Mouse (Mus musculus) hindbrain, embryonic 13.5 days (tissue): ENCODE results near the gene Plin4. TPM values are rescaled to one million over a fixed set of nuclear protein-coding genes. Genes with fewer than 3 reads are reported as not detected.
A peak's percentile ranks its signal among the peaks of the same experiment; 100 is the strongest.

Experiments
- ATAC-seq: fragments of 200-750 bp; cut with Nextera tagmentation; 2 replicates; pipeline ENCODE4 v1.8.0; 2017; ENCODE audit warnings: moderate TSS enrichment; ENCODE audit not compliant: low FRiP score
- H3K27ac ChIP-seq: fragments of 300-500 bp; sonication (generic); 2 replicates; pipeline ENCODE4 v1.5.1; 2015; ENCODE audit warnings: inconsistent platforms, mild to moderate bottlenecking, moderate library complexity
- H3K27me3 ChIP-seq: fragments of 300-500 bp; sonication (generic); 2 replicates; pipeline ENCODE4 v1.6.1; 2015; ENCODE audit warnings: mild to moderate bottlenecking, inconsistent platforms
- H3K36me3 ChIP-seq: fragments of 300-500 bp; sonication (generic); 2 replicates; pipeline ENCODE4 v1.6.1; 2015; ENCODE audit warnings: mild to moderate bottlenecking, inconsistent platforms
- H3K4me1 ChIP-seq: fragments of 300-500 bp; sonication (generic); replicated peaks from 2 replicates; pipeline ENCODE4 v1.6.1; 2015; ENCODE audit warnings: inconsistent platforms
- H3K4me2 ChIP-seq: fragments of 300-500 bp; sonication (generic); 2 replicates; pipeline ENCODE4 v1.6.1; 2015; ENCODE audit warnings: inconsistent platforms, mild to moderate bottlenecking, moderate library complexity
- H3K4me3 ChIP-seq: fragments of 300-500 bp; sonication (generic); 2 replicates; pipeline ENCODE4 v1.5.1; 2015; ENCODE audit warnings: mild to moderate bottlenecking, inconsistent platforms
- H3K9ac ChIP-seq: fragments of 300-500 bp; sonication (generic); 2 replicates; pipeline ENCODE4 v1.6.1; 2015; ENCODE audit warnings: mild to moderate bottlenecking, inconsistent platforms
- H3K9me3 ChIP-seq: fragments of 300-500 bp; sonication (generic); 2 replicates; pipeline ENCODE4 v1.6.1; 2016; ENCODE audit warnings: inconsistent platforms
- WGBS: fragments of 180-500 bp; shearing (Covaris S2); methylation state at CpG from one replicate; pipeline ENCODE4 v1.1.7; 2015; 5-methylcytosine and 5-hydroxymethylcytosine counted together
- polyA plus RNA-seq: library from polyadenylated mRNA; unstranded; fragments of >200 nt; fragmentation: Nextera tagmentation; extraction: Ambion mirVana; gene quantifications from 2 replicates; pipeline ENCODE4 v1.2.1, GENCODE M21; 2015

The Plin4 gene
- polyA plus RNA-seq, result 0.10 TPM in 2 replicates

DNA sequence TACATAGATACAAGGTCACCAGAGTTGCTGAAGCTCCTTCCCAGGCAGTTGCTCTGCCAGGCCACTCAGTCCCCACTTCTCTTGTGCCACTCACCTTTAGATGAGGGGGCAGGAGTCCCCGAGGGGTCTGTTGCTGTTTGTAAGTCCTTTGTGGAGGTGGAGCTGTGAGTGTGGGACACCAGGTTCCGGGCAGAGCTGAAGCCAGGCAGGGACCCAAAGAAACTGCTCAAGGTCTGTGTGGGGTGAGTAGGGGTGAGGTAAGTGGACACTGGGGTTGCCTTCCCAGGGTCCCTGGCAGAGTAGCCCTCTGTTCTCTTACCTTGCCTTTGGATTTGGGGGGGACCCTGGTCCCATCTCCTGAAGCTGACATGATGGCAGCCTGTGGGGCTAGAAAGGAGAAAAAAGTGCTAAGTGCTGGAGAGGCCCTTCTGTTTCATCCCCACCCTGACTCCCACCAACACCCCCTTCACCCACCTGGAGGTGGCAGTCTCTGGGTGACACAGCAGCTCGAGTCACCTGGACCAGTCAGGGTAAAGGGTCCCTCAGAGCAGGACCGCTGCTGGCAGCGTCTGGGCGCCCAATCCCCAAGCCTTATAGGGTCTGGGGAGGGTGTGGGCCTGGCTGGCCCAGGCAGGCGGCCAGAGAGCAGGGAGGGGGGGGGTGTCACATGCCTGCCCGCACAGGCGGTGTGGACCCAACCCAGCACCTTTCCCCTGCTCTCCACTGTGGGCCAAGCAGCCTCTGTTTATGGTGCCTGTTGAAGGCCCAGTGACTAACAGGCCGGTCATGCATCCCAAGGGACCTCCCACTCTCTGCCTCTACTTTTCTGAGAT is at the start of gene Plin4:
Gene Plin4, minus strand, starts transcription at position 585 of the 833 bp plus-strand sequence.
- ATAC-seq, result no peak
- Histone ChIP-seq H3K9ac (no peak within 1 kb of the TSS), H3K4me1 (peaks cover 13% of the 10 kb centered on the region), H3K9me3 (no peaks in the 10 kb centered on the region), H3K27ac (0 out of 2 replicates have a peak within 1 kb of the TSS, but pooled peaks have one; percentile 3), H3K36me3 (peaks cover 9% of the 10 kb centered on the region), H3K4me2 (no peak within 1 kb of the TSS), H3K27me3 (no peaks in the 10 kb centered on the region), H3K4me3 (no peak within 1 kb of the TSS)
- 63% methylated on average over 10 of the region's 10 CpGs for WGBS

DNA sequence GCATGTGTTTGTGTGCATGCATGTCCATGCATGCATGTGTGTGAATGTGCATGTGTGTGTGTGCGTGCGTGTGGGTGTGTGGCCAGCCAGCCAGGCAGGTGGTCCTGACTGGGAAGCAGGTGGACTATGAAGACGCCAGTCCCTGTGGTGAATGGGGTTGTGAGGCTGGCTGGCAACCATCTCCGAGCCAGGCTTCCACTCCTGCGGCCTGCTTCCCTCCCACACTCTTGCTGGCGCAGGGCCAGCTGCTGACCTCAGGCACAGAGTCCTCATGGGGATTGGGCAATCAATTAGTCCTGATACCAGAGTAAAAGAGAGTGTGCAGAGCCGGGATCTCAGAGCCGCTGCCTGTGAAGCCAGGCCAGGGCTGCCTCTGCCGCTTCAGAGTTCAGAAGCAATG is 44.0 kb upstream of the Plin4 start:
- Histone ChIP-seq H3K27me3 (peaks cover 76% of the 10 kb centered on the region), H3K4me2 (no peak overlapping the region), H3K27ac (0 out of 2 replicates have a peak overlapping the region, but pooled peaks have one; percentile 18), H3K4me1 (peaks cover 22% of the 10 kb centered on the region), H3K9ac (peak overlapping the region; percentile 39; the same call in 1 of the 2 replicates), H3K36me3 (no peaks in the 10 kb centered on the region), H3K9me3 (no peaks in the 10 kb centered on the region), H3K4me3 (no peak overlapping the region)
- 14% methylated on average over 9 of the region's 9 CpGs for WGBS
- ATAC-seq, result peak; percentile 50; the same call in 1 of the 2 replicates

DNA sequence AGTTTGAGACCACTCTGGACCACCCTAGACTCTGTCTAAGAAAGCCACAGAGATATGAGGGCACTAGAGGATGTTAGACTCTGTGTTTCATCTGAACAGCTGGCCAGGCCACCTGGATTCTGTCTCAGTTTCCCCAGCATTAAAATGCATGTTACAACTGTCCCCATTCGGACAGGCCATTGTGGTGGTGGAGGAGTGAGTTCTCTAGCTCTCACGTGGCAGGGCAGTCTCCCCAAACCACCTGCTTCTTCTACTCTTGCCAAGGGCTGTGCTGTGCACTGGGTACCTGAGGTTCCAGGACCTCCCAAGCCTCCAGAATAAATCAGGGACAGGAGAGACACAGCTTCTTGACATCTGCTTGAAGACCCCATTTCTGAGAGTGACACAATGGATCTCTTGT is 40.3 kb upstream of the Plin4 start:
- Histone ChIP-seq H3K4me2 (no peak overlapping the region), H3K4me3 (no peak overlapping the region), H3K27ac (no peak overlapping the region), H3K27me3 (peaks cover 78% of the 10 kb centered on the region), H3K9me3 (no peaks in the 10 kb centered on the region), H3K9ac (no peak overlapping the region), H3K4me1 (peaks cover 25% of the 10 kb centered on the region), H3K36me3 (no peaks in the 10 kb centered on the region)
- ATAC-seq, result no peak
- WGBS, result 46% methylated on average over 2 of the region's 2 CpGs

DNA sequence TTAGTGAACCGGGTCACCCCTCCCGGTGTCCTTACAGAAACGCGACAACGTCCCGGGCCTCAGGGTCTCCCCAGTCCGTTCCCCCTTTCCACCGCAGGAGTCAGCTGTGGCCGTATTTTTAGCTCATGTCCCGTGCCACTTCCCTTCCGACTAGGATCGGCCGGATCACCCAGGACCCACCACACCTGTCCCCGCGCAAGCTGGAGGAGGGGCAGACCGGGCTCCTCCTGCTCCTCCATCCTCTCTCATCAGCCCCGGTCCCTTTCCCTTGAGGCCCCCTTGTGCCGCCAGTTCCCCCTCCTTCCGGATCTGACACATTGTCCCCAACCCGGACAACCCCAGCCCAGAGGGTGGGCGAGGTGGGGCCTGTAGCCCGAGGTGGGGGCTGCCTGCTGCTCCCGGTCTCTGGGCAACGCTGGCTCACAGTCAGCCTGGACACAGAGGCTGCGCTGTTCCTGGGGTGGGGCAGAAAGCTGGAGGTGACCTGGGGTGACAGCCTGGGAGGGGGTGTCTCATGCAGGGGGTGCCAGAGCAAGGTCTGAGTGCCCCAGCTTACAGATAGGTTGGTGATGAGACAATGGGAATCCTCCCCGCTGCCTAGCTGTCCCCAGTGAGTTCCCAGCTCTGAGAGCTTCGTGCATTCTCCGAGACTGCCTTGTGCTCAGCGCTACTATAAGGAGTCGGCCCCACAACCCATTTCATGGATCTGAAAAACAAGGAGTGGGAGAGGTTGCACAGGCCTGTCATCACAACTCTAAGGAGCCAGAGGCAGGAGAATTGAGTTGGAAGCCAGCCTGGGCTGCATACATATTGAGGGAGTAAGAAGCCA is 39.4 kb upstream of the Plin4 start:
- peak overlapping the region; percentile 71 for H3K4me2 ChIP-seq
- ATAC-seq, result peak; percentile 63
- peak overlapping the region; percentile 39 for H3K4me3 ChIP-seq
- H3K9ac ChIP-seq, result peak overlapping the region; percentile 74
- no peaks in the 10 kb centered on the region for H3K9me3 ChIP-seq
- H3K27ac ChIP-seq, result no peak overlapping the region
- whole genome bisulfite sequencing, result under 1% methylated on average over 30 of the region's 30 CpGs
- H3K4me1 ChIP-seq, result peaks cover 21% of the 10 kb centered on the region
- H3K27me3 ChIP-seq, result peaks cover 84% of the 10 kb centered on the region
- no peaks in the 10 kb centered on the region for H3K36me3 ChIP-seq

DNA sequence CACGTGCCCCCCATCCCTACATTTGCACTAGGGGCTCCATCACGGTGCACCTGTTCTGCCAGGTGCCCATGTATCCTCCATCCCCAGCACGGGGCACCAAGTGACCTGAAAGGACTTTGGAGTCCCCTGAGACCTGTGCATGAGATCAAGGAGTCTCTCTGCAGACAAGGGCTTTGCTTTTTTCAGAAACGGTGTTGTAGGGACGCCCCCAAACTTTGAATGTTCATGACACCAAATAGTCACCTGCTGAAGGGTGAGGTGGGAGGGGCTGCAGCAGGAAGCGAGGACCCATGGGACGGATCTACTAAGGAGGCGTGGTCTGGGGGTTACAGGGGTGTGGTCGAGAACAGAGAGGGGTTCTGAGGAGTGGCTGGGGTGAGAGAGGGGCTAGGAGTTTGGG is 38.7 kb upstream of the Plin4 start:
- WGBS, result 24% methylated on average over 9 of the region's 9 CpGs
- Histone ChIP-seq H3K27ac (no peak overlapping the region), H3K9me3 (no peaks in the 10 kb centered on the region), H3K9ac (peak overlapping the region; percentile 74), H3K4me2 (peak overlapping the region; percentile 71), H3K4me3 (peak overlapping the region; percentile 39), H3K4me1 (peaks cover 14% of the 10 kb centered on the region), H3K27me3 (peaks cover 88% of the 10 kb centered on the region), H3K36me3 (no peaks in the 10 kb centered on the region)
- 0 out of 2 replicates have a peak, but pooled peaks have one; percentile 16 for ATAC-seq

DNA sequence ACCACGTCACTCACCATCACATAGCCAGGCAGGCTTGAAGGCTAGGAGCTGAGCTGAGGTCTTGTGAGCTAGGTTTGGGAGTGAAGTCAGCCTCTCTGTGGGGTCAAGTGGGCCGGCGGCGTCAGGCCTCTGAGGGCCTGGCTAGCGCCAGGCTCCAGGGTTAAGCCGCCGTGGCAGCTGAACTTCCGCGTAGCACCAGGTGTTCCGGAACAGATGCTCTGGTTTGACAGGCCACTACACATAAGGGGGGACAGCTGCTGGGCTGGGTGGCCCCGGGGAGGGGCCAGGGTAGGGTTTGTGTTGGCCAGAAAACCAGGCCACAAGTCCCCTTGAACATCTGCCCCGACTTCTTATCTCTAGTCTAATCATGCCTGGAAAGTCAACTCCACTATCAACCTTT is 37.8 kb upstream of the Plin4 start:
- Histone ChIP-seq H3K9ac (no peak overlapping the region), H3K27me3 (peaks cover 87% of the 10 kb centered on the region), H3K4me2 (no peak overlapping the region), H3K4me3 (no peak overlapping the region), H3K27ac (no peak overlapping the region), H3K36me3 (no peaks in the 10 kb centered on the region), H3K4me1 (peaks cover 19% of the 10 kb centered on the region), H3K9me3 (no peaks in the 10 kb centered on the region)
- 54% methylated on average over 12 of the region's 12 CpGs for WGBS
- no peak for ATAC-seq

DNA sequence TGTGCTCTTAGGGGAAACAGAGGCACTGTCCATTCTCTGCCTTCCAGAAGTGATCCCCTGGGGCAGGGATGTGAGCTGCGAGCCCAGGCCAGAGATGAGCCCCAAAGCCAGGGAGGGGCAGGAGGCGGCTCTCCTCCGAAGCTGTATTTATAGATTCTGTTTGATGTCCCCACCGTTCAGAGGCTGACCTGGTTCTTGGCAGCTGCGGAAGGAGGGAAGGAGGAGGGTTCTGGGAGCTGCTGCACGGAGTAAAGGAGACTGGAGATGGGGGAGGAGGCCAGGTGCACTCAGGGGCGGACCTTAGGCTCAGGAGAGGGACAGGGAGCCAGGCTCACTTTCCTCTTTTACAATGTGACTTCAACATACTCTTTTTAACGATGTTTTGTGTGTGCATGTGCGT is 36.5 kb upstream of the Plin4 start:
- H3K4me1 ChIP-seq, result peaks cover 32% of the 10 kb centered on the region
- ATAC-seq, result no peak
- H3K36me3 ChIP-seq, result no peaks in the 10 kb centered on the region
- H3K9me3 ChIP-seq, result no peaks in the 10 kb centered on the region
- peaks cover 86% of the 10 kb centered on the region for H3K27me3 ChIP-seq
- 17% methylated on average over 9 of the region's 9 CpGs for WGBS
- no peak overlapping the region for H3K4me3 ChIP-seq
- no peak overlapping the region for H3K4me2 ChIP-seq
- no peak overlapping the region for H3K27ac ChIP-seq
- H3K9ac ChIP-seq, result no peak overlapping the region

DNA sequence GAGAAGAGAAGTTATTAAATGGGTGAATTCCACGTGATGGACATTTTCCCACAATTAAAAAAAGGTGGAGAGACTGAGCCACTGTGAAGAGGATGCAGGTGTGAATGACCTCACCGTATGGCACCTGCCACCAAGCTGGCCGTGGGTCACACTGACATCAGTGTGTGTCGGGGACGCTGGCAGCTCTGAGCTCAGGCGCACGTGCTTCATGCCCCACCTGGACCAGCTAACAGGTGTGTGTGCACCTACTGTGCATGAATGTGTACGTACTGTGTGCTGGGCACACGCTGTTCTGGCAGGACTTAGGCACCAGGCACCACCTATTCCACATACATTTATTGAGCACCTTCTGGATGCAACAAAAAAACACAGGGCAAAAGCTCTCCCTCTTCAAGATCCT is 34.9 kb upstream of the Plin4 start:
- Histone ChIP-seq H3K9ac (no peak overlapping the region), H3K4me1 (peaks cover 38% of the 10 kb centered on the region), H3K9me3 (no peaks in the 10 kb centered on the region), H3K36me3 (no peaks in the 10 kb centered on the region), H3K27me3 (peaks cover 79% of the 10 kb centered on the region), H3K27ac (no peak overlapping the region), H3K4me3 (no peak overlapping the region), H3K4me2 (no peak overlapping the region)
- WGBS, result 78% methylated on average over 9 of the region's 9 CpGs
- ATAC-seq, result no peak

DNA sequence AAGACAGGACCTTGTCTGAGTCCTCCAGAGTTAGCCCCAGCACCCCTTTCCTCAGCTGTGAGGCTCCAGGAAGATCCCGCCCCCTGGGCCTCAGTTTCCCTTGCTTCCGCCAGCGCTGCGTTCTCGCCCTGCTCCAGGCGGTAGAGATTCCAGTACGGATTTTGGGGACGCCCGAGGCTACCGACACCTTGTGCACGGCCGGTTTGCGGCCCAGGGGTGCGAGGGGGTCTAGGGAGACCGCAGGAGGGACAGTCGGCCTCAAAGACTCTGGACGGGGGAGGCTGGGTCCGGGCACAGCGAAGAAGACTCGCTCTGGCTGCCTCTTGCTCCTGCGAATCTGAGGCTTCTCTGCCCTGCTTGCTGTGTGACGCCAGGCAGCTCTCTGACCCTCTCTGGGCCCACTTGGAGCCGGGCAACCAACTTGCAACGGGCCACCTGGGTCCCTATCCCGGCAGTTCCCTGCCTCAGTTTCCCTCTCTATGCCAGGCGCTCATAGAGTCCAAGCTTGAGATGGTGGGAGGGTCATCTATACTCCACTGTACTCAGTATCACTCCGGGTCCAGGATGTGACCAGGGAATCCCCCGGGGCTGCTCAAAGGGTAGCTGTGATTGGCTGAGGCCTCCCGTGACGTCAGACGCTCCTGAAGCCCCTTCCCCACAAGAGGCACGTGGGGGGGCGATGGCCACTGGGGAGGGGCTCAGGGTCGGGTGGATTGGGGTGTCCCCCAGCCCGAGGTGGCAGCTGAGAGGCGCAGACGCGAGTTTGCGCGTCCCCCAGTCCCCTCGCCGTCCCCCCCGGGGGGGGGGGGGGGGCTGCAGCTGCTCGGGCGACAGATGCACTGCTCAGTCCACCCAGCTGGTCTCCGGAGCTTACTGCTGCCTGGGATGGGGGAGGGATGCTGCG is 32.4 kb upstream of the Plin4 start:
- peaks cover 74% of the 10 kb centered on the region for H3K27me3 ChIP-seq
- under 1% methylated on average over 42 of the region's 47 CpGs for WGBS
- peak overlapping the region; percentile 48 for H3K4me3 ChIP-seq
- H3K9ac ChIP-seq, result peak overlapping the region; percentile 71
- H3K4me2 ChIP-seq, result peak overlapping the region; percentile 68
- peaks cover 51% of the 10 kb centered on the region for H3K4me1 ChIP-seq
- no peaks in the 10 kb centered on the region for H3K9me3 ChIP-seq
- ATAC-seq, result peak; percentile 61
- H3K27ac ChIP-seq, result peak overlapping the region; percentile 58; the same call in 1 of the 2 replicates
- no peaks in the 10 kb centered on the region for H3K36me3 ChIP-seq

DNA sequence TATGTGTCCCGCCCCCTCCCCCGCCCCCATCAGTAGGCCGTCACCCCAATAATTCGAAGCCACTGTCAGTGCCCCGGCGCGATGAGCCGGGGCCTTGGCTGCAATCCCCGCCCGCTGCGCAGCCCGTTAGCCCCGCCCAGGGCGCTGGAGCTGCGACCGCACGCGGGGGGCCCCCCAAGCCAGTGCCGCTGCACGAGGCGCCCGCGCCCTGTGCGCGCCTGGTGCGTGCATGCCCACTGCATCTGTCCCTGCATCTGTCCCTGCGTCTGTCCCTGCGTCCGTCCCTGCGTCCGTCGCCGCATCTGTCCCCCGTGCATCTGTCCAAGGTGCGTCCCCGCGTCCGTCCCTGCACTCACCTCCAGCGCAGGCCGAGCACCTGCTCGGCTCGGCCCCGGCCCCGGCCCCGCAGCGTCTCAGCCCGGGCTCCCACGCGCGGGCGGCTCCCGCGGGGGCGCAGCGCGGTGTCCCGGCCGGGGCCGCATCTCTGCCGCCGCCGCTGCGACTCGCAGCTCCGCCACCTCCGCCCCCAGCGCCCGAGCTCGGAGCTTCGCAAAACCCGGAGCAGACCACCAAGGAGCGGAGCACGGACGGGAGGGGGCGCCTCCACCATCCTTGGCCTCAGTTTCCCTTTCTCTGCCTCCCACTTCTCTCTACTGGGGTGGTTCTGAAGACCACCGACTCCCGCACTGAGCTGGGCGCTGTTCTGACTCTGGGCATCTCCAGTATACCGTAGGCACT is 30.4 kb upstream of the Plin4 start, which contains the start of gene Sema6b:
Gene Sema6b, minus strand, starts transcription at position 486 of the 738 bp plus-strand sequence.
- WGBS, result 1% methylated on average over 71 of the region's 79 CpGs
- peak; percentile 43 for ATAC-seq
- H3K27me3 ChIP-seq, result peaks cover 68% of the 10 kb centered on the region
- H3K4me3 ChIP-seq, result peak within 1 kb of the TSS; percentile 81
- no peaks in the 10 kb centered on the region for H3K36me3 ChIP-seq
- H3K4me2 ChIP-seq, result peak within 1 kb of the TSS; percentile 78
- peak within 1 kb of the TSS; percentile 90 for H3K27ac ChIP-seq
- H3K4me1 ChIP-seq, result peaks cover 63% of the 10 kb centered on the region
- H3K9ac ChIP-seq, result peak within 1 kb of the TSS; percentile 96
- H3K9me3 ChIP-seq, result no peaks in the 10 kb centered on the region

DNA sequence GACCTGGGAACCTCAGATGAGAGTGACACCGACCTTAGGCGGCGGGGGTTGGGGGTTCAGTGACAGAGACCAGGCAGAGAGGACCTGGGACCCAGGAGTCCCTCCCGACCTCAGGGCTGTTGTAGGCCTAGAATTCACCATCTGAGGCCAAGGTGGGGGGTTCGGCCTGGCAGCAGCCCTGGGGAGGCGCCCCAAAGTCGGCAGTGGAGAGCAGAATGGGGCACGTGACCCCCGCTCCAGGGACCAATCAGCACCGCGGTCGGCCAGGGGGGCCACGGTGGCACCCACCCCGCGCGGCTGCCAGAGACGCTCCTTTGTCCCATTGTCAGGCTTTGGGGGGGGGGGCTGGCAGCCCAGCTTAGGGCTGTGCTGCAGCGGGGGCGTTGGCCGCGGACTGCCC is 29.8 kb upstream of the Plin4 start:
- Histone ChIP-seq H3K36me3 (no peaks in the 10 kb centered on the region), H3K4me3 (peak overlapping the region; percentile 81), H3K9me3 (no peaks in the 10 kb centered on the region), H3K27ac (peak overlapping the region; percentile 90), H3K4me1 (peaks cover 69% of the 10 kb centered on the region), H3K9ac (peak overlapping the region; percentile 96), H3K27me3 (peaks cover 66% of the 10 kb centered on the region), H3K4me2 (peak overlapping the region; percentile 78)
- WGBS, result 5% methylated on average over 20 of the region's 21 CpGs
- peak; percentile 29 for ATAC-seq
